Mouse (Mus musculus): Measurements from ENCODE around the gene Prkca.

Gene Prkca

DNA sequence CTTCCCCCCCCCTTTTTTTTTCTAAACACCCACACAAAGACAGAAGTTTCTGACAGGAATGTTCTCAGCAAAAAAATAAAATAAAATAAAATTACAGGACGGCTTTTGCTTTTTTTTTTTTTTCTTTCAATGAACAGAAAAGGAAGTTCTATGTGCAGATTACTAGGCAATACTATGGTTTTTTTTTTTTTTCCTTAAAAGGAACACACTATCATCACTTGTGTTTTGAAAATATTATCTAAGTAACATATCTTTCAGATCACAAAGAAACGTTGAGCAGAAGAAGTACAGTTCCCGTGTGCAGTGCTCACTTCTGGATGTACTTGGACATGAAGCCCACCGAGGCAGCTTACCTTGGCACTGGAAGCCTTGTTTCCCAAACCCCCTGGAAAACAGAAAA lies 3.4 kb downstream of the Prkca start:
- no peak for DNase-seq (ENCODE audit: low read depth, low spot score)

DNA sequence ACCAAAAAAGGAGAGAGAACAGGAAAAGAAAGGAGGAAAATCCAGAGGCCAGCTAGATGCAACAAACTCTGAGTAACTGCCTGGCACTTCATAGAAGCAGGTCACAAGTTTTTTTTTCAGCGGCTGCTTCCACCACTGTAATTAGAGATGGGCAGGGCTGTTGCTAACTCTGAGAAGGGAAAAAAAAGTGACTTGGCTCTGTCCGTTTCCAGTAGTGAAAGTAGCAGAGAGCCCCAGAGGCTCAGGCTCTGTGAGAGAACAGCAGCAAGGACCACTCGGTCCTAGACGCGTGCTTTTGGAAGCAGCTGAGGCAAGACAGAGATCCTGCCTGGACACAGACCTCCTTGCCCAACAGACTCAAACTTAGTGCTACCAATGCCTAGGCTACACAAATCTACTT lies 7.3 kb downstream of the Prkca start:
- no peak for DNase-seq (ENCODE audit: low read depth, low spot score)

DNA sequence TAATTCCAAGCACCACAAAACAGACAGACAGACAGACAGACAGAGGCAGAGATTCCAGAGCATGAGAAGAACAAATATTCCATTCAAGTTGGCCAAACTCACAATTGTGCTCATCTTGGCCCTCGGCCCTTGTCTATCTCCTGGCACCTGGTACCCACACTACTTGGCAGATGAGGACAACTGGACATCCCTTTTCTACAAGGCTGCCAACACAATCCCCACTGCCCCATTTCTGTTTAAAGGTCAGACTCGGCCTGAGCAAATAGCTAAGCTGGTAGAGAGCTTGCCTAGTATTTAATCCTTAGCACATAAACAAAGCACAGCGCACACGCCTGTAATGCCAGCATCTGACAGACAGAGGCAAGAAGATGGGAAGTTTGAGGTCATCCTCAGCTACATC lies 8.2 kb downstream of the Prkca start:
- no peak for DNase-seq (ENCODE audit: low read depth, low spot score)

DNA sequence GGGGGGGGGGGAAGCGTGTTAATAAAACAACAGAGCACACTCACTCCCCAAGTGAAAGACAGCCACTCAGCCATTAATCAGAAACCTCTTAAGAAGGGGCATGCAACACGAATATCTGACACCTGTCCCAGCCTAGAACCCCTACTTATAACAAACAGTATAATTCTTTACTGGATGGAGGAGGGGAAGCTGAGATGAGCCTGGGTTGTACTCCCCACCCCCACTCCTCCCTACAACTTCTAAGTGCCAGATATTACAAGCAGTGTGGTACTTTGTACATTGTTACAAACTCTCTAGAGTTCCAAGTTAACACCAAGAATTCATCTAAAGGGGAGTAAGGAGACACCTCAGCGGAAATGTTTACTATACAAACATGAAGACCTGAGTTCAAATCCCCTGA lies 9.1 kb downstream of the Prkca start:
- no peak for DNase-seq (ENCODE audit: low read depth, low spot score)

DNA sequence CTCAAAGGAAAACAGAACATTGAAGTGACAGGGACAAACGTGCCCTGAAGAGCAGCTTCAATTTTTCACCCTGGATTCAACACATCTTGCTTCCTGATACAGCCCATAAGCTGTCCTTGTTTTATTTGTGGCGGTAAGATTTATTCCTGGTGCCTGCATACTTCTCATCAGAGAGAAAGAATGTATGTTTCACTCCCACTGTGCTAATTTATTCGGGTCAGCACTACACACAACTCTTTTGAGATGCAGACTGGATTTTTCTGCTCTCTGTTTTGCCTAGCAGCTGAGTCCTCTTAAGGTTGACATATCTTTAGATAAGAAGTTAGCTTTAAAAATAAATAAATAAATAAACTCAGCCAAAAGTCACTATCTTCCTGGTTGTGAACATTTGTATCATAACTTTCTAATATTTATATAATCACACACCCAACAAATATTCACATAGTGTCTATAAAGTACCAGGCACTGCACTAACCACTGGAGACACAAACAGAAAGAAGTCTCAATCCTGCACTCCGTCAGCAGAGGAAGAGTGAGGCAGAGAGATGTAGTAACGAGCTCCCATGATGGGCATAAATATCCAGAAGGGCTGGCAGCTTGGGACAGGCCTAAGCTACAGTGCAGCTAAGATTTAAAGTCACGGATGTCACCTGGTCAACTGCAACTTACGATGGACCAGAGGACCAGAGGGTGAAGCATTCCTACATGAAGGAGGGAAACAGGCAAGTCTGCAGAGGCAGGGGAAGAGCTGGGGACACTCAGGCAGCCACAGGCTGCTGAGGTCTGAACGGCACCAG lies 9.9 kb downstream of the Prkca start:
- DNase-seq (ENCODE audit: low read depth, low spot score), result no peak

DNA sequence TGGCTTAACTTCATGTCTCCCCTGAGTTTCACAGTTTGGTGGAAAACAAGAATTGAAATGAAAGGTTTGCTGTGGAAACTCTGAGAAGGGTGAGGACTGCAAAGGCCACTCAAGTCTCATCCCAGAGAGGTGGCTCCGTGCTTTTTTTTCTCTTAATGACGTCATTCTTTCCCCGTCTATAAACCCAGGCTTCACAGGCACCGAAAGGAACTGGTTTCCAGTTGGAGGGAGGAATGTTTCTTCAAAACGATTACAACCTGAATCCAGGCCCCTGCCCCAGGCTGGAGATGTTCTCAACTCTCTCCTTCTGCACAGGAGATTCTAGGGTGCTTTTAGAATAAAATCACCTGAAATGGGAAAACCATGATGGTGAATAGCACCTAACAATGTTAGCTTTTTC lies 10.7 kb downstream of the Prkca start:
- no peak for DNase-seq (ENCODE audit: low read depth, low spot score)

GRCm38 (mm10) chr11:108330818-108331217 lies 12.9 kb downstream of the Prkca start:
- no peak for DNase-seq (ENCODE audit: low read depth, low spot score)

GRCm38 (mm10) chr11:108325943-108326342 lies 17.8 kb downstream of the Prkca start:
- DNase-seq (ENCODE audit: low read depth, low spot score), result no peak

DNA sequence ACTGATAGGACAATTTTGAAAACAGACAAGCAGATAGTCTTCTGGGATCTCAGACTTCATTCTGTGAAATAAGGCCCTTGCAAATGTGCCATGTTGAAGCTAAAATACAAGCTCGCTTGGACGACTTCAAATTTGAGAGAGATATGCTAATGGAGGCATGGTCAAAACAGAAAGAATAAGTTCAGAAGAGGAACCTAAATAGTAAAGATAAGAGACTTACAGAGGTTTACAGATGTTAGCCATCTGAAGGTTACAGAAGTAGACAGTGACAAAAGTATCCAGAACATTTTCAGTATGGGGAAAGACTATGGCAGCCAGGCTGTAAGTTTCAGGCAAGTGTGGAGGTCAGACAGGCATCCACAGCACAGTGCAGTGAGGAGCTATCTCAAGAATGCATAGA lies 21.6 kb downstream of the Prkca start:
- no peak for DNase-seq (ENCODE audit: low read depth, low spot score)

DNA sequence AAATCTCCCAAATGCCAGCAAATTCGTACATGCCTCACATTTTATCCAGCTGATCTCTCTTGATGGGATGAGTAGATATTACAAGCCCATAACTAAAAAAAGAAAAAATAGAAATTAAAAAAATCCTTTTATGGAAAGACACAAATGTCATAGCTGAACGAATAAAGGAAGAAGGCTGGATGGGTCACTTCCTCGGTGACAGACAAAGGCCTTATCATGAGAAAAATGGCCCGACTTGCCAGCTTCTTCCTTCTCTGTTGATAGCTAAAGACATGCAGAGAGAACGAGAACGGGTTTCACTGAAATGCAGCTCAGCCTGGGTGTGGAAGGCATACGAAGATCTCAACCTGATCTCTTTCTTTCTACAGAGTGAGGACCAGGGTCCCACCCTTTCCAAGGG lies 23.2 kb downstream of the Prkca start:
- no peak for DNase-seq (ENCODE audit: low read depth, low spot score)

DNA sequence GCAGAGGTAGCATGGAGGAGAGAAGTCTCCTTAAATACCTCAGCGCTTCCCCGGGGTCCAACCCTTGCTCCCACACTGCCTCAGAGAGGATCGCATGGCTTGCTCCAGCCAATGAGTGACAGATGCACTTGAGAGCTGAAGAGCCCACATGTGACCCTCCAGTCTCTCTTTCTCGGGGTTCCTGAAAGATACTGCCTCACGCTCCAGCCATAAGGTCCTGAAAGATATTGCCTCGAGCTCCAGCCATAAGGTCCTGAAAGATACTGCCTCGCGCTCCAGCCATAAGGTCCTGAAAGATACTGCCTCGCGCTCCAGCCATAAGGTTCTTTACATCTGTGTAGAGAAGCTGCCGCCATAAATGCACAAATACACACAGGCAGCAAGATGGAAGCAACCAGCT lies 24.6 kb downstream of the Prkca start:
- DNase-seq (ENCODE audit: low read depth, low spot score), result no peak

GRCm38 (mm10) chr11:108317878-108318277 lies 25.9 kb downstream of the Prkca start:
- DNase-seq (ENCODE audit: low read depth, low spot score), result no peak

DNA sequence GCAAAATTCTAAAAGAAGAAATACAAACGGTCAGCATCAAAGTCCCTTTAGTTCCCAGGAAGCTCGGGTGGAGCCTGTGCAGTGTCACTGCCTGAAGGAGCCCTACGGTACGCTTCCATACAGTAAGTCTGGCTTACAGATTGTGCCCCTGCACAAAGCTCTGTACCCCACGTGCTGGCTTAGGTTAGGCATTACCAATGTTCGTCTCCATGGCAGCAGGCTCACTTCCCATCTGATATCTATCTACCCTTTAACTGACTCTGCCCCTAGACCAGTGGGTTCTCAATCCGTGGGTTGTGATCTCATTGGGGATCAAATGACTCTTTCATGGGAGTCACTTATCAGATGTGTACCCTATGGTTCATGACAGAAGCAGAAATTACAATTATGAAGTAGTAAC lies 28.0 kb downstream of the Prkca start:
- DNase-seq (ENCODE audit: low read depth, low spot score), result no peak

DNA sequence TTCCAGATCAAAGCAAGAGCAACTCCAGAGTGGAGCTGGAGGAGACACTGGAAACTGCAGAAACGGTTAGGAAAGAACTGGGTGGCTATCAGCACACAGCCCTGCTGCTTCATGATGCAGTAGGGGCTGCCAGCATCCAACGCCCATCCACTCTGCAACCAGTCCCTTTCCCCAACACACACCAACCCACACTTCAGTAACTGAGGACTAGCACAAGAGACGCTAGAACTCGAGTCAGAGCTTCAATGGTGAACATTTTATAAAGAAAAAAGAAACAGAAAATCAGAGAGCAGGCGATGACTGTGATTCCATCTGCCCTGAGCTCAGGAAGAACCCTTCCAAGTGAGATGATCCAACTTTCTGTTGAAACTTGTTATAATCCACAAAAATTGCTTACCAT lies 31.2 kb downstream of the Prkca start:
- DNase-seq (ENCODE audit: low read depth, low spot score), result no peak

GRCm38 (mm10) chr11:108311912-108312311 lies 31.8 kb downstream of the Prkca start:
- DNase-seq (ENCODE audit: low read depth, low spot score), result no peak

GRCm38 (mm10) chr11:108309791-108310190 lies 33.9 kb downstream of the Prkca start:
- DNase-seq (ENCODE audit: low read depth, low spot score), result no peak

- DNase-seq (ENCODE audit: low read depth, low spot score), result no peak
Observed at GRCm38 (mm10) chr11:108308253-108308652, 35.5 kb downstream of the Prkca start.

DNA sequence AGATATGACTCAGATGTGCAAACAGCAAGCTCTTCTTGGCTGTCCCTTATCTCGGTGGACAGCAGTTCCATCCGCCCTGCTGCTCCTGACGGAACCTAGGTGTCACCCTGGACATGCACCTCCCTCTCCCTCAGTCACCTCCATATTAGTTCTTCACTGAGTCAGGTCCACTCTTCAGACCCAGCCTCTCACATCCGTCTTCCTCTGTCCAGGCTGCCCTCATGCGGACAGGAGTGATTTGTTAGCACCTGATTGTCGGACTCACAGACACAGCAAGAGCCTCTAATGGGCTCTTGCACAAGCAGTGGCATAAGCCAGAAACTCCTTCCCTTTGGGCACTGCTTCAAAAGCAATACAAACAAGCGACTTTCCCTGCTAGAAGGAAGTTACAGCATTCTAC lies 36.5 kb downstream of the Prkca start:
- no peak for DNase-seq (ENCODE audit: low read depth, low spot score)

DNA sequence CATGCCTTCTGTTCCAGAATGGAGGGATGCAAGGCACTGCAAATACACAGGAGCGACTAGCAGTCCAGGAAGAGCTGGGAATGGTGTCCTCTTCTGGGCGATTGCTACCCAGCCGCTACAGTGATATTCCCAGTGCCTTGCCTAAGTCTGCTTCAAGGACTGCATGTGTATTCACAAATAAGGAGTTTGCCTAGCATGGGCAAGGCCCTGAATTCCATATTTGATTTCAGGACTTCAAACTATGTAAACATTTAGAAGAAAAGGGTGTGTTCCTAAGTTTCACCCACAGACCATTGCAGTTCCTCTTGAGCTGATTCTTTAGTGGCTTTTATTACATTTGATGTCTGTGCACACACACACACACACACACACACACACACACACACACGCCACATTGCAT lies 39.9 kb downstream of the Prkca start:
- no peak for DNase-seq (ENCODE audit: low read depth, low spot score)

- DNase-seq (ENCODE audit: low read depth, low spot score), result no peak
Observed at GRCm38 (mm10) chr11:108301796-108302490, 41.8 kb downstream of the Prkca start.

- no peak for DNase-seq (ENCODE audit: low read depth, low spot score)
Observed at GRCm38 (mm10) chr11:108301036-108301435, 42.7 kb downstream of the Prkca start.

- no peak for DNase-seq (ENCODE audit: low read depth, low spot score)
Observed at GRCm38 (mm10) chr11:108300443-108300842, 43.3 kb downstream of the Prkca start.

GRCm38 (mm10) chr11:108299913-108300312 lies 43.8 kb downstream of the Prkca start:
- no peak for DNase-seq (ENCODE audit: low read depth, low spot score)

Data from A20 (cell line).